ENCODE assay signal across 28 mouse cellular contexts in the genomic region with DNA sequence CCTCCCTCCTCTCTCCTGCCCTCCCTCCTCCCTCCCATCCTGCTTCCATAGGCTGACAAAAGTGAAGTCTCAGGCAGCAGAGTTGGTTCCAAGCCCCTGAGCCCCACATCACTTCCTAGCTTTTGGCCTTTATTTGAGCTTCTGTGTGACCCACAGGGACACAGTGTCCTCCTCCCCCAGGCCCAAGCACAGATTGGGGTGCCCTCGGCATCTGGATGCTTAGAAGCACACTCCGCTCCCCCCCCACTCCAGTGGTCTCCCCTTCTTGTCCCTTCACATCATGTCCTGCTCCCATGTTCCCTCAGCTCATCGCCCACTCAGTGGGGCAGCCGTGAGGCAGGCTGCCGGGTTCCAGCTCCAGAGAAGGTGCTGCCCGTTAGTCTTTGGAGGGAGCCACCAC. TPM values are rescaled to one million over a fixed set of nuclear protein-coding genes. Genes with fewer than 3 reads are reported as not detected.
DNase-seq lines count a peak whose midpoint lies in the region; ATAC-seq and TF ChIP-seq lines count a peak whose summit lies in the region.
"Had no signal": no experiment of that assay in that cellular context is flagged by ENCODE, and none has a peak within 500 bp of the region (broad histone marks: within the 10 kb centered on the region; RNA-seq: fewer than 3 reads in every experiment).

No protein-coding gene starts in this region.

- TF ChIP-seq POLR2A in lung, adult 2 months (IDR thresholded peaks at IDR 0.05; ENCODE audit: borderline replicate concordance, extremely low read depth, low read depth, low read length) = no peak

- no peaks in the 10 kb centered on the region for H3K27me3 ChIP-seq in lung, embryonic 14.5 days (ENCODE audit: insufficient read depth, low read length)
- no peaks in the 10 kb centered on the region for H3K27me3 ChIP-seq in lung, postnatal 0 days (replicated peaks; ENCODE audit: insufficient read depth, low read length)
- H3K27me3 ChIP-seq: forebrain, embryonic 15.5 days; Patski had no signal

- no peak overlapping the region for H3K4me3 ChIP-seq in gastrocnemius, adult 2 months
- H3K4me3 ChIP-seq in lung, embryonic 14.5 days (ENCODE audit: low read depth, low read length) = no peak overlapping the region
- no peak overlapping the region for H3K4me3 ChIP-seq in lung, postnatal 0 days (ENCODE audit: low read depth, low read length)
- no peak overlapping the region for H3K4me3 ChIP-seq in lung, adult 2 months (replicated peaks; ENCODE audit: extremely low read depth, low read depth, low read length)
- H3K4me3 ChIP-seq: embryonic facial prominence, embryonic 10.5 days; embryonic facial prominence, embryonic 13.5 days; erythroblast, embryonic 14.5 days; forebrain, embryonic 12.5 days; forebrain, embryonic 15.5 days had no signal

- H3K4me1 ChIP-seq in lung, embryonic 14.5 days (ENCODE audit: insufficient read depth) = peaks cover 15% of the 10 kb centered on the region
- 0 out of 2 replicates have a peak, but pooled peaks cover 4% of the 10 kb centered on the region for H3K4me1 ChIP-seq in lung, postnatal 0 days (ENCODE audit: insufficient read depth, low read depth, low read length)
- peaks cover 2% of the 10 kb centered on the region for H3K4me1 ChIP-seq in lung, adult 2 months (ENCODE audit: control insufficient read depth, insufficient read depth, low read length)

- no peak overlapping the region for H3K9ac ChIP-seq in lung, embryonic 14.5 days
- H3K9ac ChIP-seq in lung, postnatal 0 days (replicated peaks; ENCODE audit: low read depth) = no peak overlapping the region
- H3K9ac ChIP-seq: forebrain, embryonic 12.5 days; forebrain, embryonic 15.5 days; hindbrain, embryonic 14.5 days had no signal

- H3K27ac ChIP-seq in gastrocnemius, adult 2 months = peak overlapping the region; percentile 49
- peak overlapping the region; percentile 78 for H3K27ac ChIP-seq in lung, embryonic 14.5 days (ENCODE audit: low read depth)
- H3K27ac ChIP-seq in lung, postnatal 0 days (ENCODE audit: low read length) = peak overlapping the region; percentile 83
- H3K27ac ChIP-seq: embryonic facial prominence, embryonic 13.5 days; forebrain, embryonic 12.5 days; forebrain, embryonic 15.5 days; hindbrain, embryonic 14.5 days; hindbrain, postnatal 0 days had no signal

- no peak for TF ChIP-seq CTCF in gastrocnemius, adult 2 months (IDR thresholded peaks at IDR 0.05)
- TF ChIP-seq CTCF in lung, embryonic 14.5 days (IDR thresholded peaks at IDR 0.05; ENCODE audit: low read depth) = no peak
- TF ChIP-seq CTCF in lung, postnatal 0 days (IDR thresholded peaks at IDR 0.05) = no peak
- no peak for TF ChIP-seq CTCF in lung, adult 2 months (IDR thresholded peaks at IDR 0.05; ENCODE audit: insufficient read depth, low read length)

- no peak for TF ChIP-seq EP300 in lung, postnatal 0 days (IDR thresholded peaks at IDR 0.05)

- H3K9me3 ChIP-seq in lung, embryonic 14.5 days (ENCODE audit: low read depth, low read length) = no peaks in the 10 kb centered on the region
- no peaks in the 10 kb centered on the region for H3K9me3 ChIP-seq in lung, postnatal 0 days (ENCODE audit: low read length)
- H3K9me3 ChIP-seq: embryonic facial prominence, embryonic 10.5 days; embryonic facial prominence, embryonic 13.5 days; forebrain, embryonic 12.5 days; forebrain, embryonic 15.5 days had no signal

- WGBS in lung, embryonic 14.5 days = 54% methylated on average over 6 of the region's 6 CpGs
- 71% methylated on average over 6 of the region's 6 CpGs for WGBS in lung, postnatal 0 days
- 57% methylated on average over 6 of the region's 6 CpGs for WGBS in lung, adult 2 months

- no peak overlapping the region for H3K4me2 ChIP-seq in lung, embryonic 14.5 days
- no peak overlapping the region for H3K4me2 ChIP-seq in lung, postnatal 0 days (replicated peaks; ENCODE audit: low read depth, low read length)
- H3K4me2 ChIP-seq: embryonic facial prominence, embryonic 13.5 days; forebrain, embryonic 12.5 days; forebrain, embryonic 15.5 days; heart, embryonic 11.5 days; hindbrain, embryonic 14.5 days had no signal

- peaks cover 11% of the 10 kb centered on the region for H3K36me3 ChIP-seq in lung, embryonic 14.5 days (ENCODE audit: insufficient read depth)
- no peaks in the 10 kb centered on the region for H3K36me3 ChIP-seq in lung, postnatal 0 days (ENCODE audit: insufficient read depth, low read length)
- H3K36me3 ChIP-seq: embryonic facial prominence, embryonic 10.5 days; forebrain, embryonic 12.5 days; forebrain, embryonic 15.5 days; G1E had no signal

- no peak for ATAC-seq in lung, embryonic 14.5 days (ENCODE audit: insufficient read depth)
- ATAC-seq in lung, postnatal 0 days = no peak
- ATAC-seq in frontal cortex, adult (ENCODE audit: low TSS enrichment) = no peak
- ATAC-seq: hindbrain, postnatal 0 days; inflammation-experienced regulatory T-cells, adult 6 months; Patski had no signal

- intact Hi-C loops in gastrocnemius, adult 2 months (cut with DNase I) = no loop called here

- no peak for DNase-seq in gastrocnemius, adult 2 months
- DNase-seq in gastrocnemius, postnatal 4 days (ENCODE audit: low spot score in 2 of 2) = no peak
- DNase-seq in lung, embryonic 14.5 days = no peak
- DNase-seq in lung, postnatal 36 days = no peak
- DNase-seq in lung, postnatal 0 days (ENCODE audit: low spot score) = no peak
- no peak for DNase-seq in lung, adult 2 months
- DNase-seq: adrenal gland, postnatal 10 days; adrenal gland, postnatal 36 days; B cell, adult 2 months; cerebellum, adult 18-20 months; cerebellum, postnatal 10 days; cerebellum, postnatal 36 days; embryo, embryonic 11 days; gastrocnemius, postnatal 14 days had no signal

RNA-seq across cellular contexts. Expression of a gene that starts 39.1 kb away (rescaled TPM):
- 10 to 100 TPM; 10.8 to 17.1 TPM for total RNA-seq in gastrocnemius, adult 2 months (2021)
- 10 to 100 TPM; 16.1 to 16.7 TPM for total RNA-seq in gastrocnemius, postnatal 4 days (2021)
- 8.3 and 11.1 TPM in 2 replicates for polyA plus RNA-seq in lung, embryonic 14.5 days (2014; fragmentation: Nextera tagmentation; extraction: Ambion mirVana)
- polyA plus RNA-seq in lung, postnatal 0 days (2015; fragmentation: Nextera tagmentation; extraction: Ambion mirVana) = 53.4 and 63.8 TPM in 2 replicates
- polyA plus RNA-seq in lung, adult 2 months (2012; rRNA removed) = 271 and 341 TPM in 2 replicates
- total RNA-seq: CH12.LX; hematopoietic stem cell, adult 5-6 weeks had no signal
- polyA plus RNA-seq: erythroblast, embryonic 14.5 days; G1E; Patski had no signal
